Mouse (Mus musculus) lung, embryonic 14.5 days (tissue): ENCODE measurements around the gene Ap3m1. TPM values are rescaled to one million over a fixed set of nuclear protein-coding genes. Genes with fewer than 3 reads are reported as not detected.

Experiments used
- ATAC-seq: fragments of 200-750 bp; cut with Nextera tagmentation; 2 replicates; pipeline ENCODE4 v1.8.0; 2017; ENCODE audit warnings: mild to moderate bottlenecking, moderate TSS enrichment, moderate library complexity; ENCODE audit not compliant: insufficient read depth
- DNase-seq: peaks from one replicate; pipeline ENCODE4 v3.0.0-alpha.2; 2015
- H3K27ac ChIP-seq: fragments of 300-500 bp; sonication (generic); 2 replicates; pipeline ENCODE4 v1.5.1; 2014; ENCODE audit warnings: low read depth, mild to moderate bottlenecking, moderate library complexity
- H3K27me3 ChIP-seq: fragments of 300-500 bp; sonication (generic); 2 replicates; pipeline ENCODE4 v1.6.1; 2014; ENCODE audit warnings: low read length, control low read depth; ENCODE audit not compliant: insufficient read depth
- H3K36me3 ChIP-seq: fragments of 300-500 bp; sonication (generic); 2 replicates; pipeline ENCODE4 v1.6.1; 2014; ENCODE audit warnings: control low read depth; ENCODE audit not compliant: insufficient read depth
- H3K4me1 ChIP-seq: fragments of 300-500 bp; sonication (generic); 2 replicates; pipeline ENCODE4 v1.6.1; 2014; ENCODE audit warnings: antibody characterized with exemption, control low read depth; ENCODE audit not compliant: insufficient read depth
- H3K4me2 ChIP-seq: fragments of 300-500 bp; sonication (generic); 2 replicates; pipeline ENCODE4 v1.6.1; 2014; ENCODE audit warnings: mild to moderate bottlenecking
- H3K4me3 ChIP-seq: fragments of 300-500 bp; sonication (generic); 2 replicates; pipeline ENCODE4 v1.5.1; 2014; ENCODE audit warnings: low read depth, low read length
- H3K9ac ChIP-seq: fragments of 300-500 bp; sonication (generic); 2 replicates; pipeline ENCODE4 v1.6.1; 2014
- H3K9me3 ChIP-seq: fragments of 300-500 bp; sonication (generic); 2 replicates; pipeline ENCODE4 v1.6.1; 2016; ENCODE audit warnings: low read depth, low read length, control low read depth
- CTCF ChIP-seq: IDR thresholded peaks from 2 replicates; pipeline ENCODE4 v1.5.1; 2016; ENCODE audit warnings: antibody characterized with exemption, low read depth
- WGBS: fragments of 180-500 bp; shearing (Covaris S2); extraction: QIAGEN DNeasy Blood & Tissue Kit; methylation state at CpG from one replicate; pipeline ENCODE4 v1.1.7; 2014; 5-methylcytosine and 5-hydroxymethylcytosine counted together
- polyA plus RNA-seq: library from polyadenylated mRNA; unstranded; fragments of >200 nt; fragmentation: Nextera tagmentation; extraction: Ambion mirVana; gene quantifications from 2 replicates; pipeline ENCODE4 v1.2.1, GENCODE M21; 2014

Gene Ap3m1
- polyA plus RNA-seq, 1 experiment from 2014 or later = 86.9 TPM

DNA sequence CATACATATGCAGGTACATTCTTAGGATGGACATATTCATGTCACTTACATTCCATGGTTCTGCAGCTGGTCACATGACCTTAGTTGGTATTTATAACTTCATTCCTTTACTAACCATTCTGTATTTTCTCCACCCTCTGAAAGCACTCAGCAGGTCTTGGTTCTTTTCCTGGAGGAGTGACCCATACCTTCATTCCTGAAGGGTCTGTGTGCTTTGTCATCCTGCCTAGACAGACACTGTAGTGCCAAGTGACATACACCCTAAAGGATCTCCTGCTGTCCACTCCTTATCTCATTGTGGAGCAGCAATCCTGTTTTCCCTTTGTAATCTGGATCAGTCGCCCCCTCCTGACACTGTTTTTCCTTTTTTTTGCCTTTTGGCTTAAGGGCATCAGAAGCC, 30.5 kb upstream of the Ap3m1 start:
- DNase-seq = no peak
- H3K27ac ChIP-seq = no peak overlapping the region
- no peak overlapping the region for H3K9ac ChIP-seq
- H3K4me1 ChIP-seq = peaks cover 12% of the 10 kb centered on the region
- no peaks in the 10 kb centered on the region for H3K27me3 ChIP-seq
- H3K36me3 ChIP-seq = no peaks in the 10 kb centered on the region
- no peaks in the 10 kb centered on the region for H3K9me3 ChIP-seq
- no peak overlapping the region for H3K4me2 ChIP-seq
- WGBS = 58% methylated on average over 1 of the region's 1 CpGs
- H3K4me3 ChIP-seq = no peak overlapping the region
- no peak for TF ChIP-seq CTCF
- ATAC-seq = no peak

GRCm38 (mm10) chr14:21078511-21078910, 26.2 kb upstream of the Ap3m1 start:
- no peak overlapping the region for H3K27ac ChIP-seq
- DNase-seq (no peak), ATAC-seq (no peak)
- no peak overlapping the region for H3K4me2 ChIP-seq
- H3K27me3 ChIP-seq = no peaks in the 10 kb centered on the region
- H3K36me3 ChIP-seq = no peaks in the 10 kb centered on the region
- peaks cover 23% of the 10 kb centered on the region for H3K4me1 ChIP-seq
- H3K9ac ChIP-seq = no peak overlapping the region
- H3K9me3 ChIP-seq = no peaks in the 10 kb centered on the region
- H3K4me3 ChIP-seq = no peak overlapping the region
- no peak for TF ChIP-seq CTCF

DNA sequence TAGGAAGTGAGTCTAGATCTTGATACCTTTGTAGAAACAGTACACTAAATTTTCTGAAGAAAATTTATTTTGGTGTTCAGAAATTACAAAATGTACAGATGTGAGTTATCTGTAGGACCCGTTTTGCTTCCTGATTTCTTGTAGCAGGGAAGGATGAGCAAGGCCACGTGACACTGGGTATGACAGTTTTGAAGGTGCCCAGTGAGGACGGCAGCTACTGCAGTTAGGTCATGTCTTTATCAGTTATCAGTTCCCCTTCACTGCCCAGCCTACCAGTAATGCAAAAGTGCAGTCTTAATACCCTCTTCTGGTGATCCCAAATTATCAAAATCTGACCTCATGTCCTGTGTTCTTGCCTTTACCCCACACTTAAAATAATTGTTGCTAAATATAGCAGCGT, 25.6 kb upstream of the Ap3m1 start:
- no peak for TF ChIP-seq CTCF
- Histone ChIP-seq H3K9me3 (no peaks in the 10 kb centered on the region), H3K27ac (no peak overlapping the region), H3K9ac (no peak overlapping the region), H3K4me3 (no peak overlapping the region), H3K36me3 (no peaks in the 10 kb centered on the region), H3K4me1 (peaks cover 23% of the 10 kb centered on the region), H3K4me2 (no peak overlapping the region), H3K27me3 (no peaks in the 10 kb centered on the region)
- ATAC-seq (no peak), DNase-seq (no peak)
- 64% methylated on average over 4 of the region's 4 CpGs for WGBS

- no peaks in the 10 kb centered on the region for H3K36me3 ChIP-seq
- H3K4me3 ChIP-seq = peak overlapping the region; percentile 60
- H3K9ac ChIP-seq = peak overlapping the region; percentile 64
- H3K4me1 ChIP-seq = peaks cover 20% of the 10 kb centered on the region; the same call in 1 of the 2 replicates
- H3K9me3 ChIP-seq = no peaks in the 10 kb centered on the region
- no peaks in the 10 kb centered on the region for H3K27me3 ChIP-seq
- DNase-seq (no peak), ATAC-seq (peak; percentile 22; the same call in 1 of the 2 replicates)
- no peak overlapping the region for H3K27ac ChIP-seq
- peak overlapping the region; percentile 83 for H3K4me2 ChIP-seq
- TF ChIP-seq CTCF = no peak
- 32% methylated on average over 7 of the region's 7 CpGs for WGBS
Measured at GRCm38 (mm10) chr14:21076501-21077194, 24.3 kb upstream of the Ap3m1 start.

DNA sequence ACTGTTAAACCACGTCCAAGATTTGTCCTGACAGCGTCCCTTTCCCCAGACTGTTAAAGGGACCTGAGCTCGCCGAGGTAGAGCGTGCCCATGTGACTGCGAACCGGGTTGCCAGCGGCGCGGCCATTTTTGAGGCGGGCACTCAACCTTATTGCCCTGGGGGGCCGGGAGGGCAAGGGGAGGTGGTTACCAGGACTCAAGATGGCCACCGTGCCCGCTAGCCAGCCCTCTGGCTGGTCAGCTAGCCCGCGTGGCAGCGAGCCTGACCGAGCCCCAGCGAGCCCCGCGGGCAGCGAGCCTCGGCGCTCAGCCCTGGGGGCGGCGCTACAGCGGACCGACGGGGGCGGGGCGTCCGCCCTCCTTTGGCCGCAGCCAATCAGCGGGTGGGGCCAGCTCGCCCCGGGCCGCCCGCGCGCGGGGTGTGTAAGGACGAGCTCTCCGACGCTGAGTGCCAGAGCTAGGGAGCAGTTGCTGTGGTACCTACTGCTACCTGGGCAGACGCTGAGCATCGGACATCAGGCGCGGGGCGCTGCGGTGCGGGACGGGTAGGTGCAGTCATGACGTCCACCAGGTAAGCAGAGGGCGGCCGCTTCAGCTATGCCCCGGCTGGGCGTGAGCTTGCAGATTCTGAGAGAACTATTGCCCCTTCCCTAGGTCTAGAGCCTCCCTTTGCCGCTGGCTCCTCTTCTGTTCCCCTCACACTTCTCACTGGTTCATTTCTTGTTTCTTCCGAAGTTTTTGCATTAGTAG, 23.6 kb upstream of the Ap3m1 start:
- DNase-seq = peak; percentile 96
- peak overlapping the region; percentile 64 for H3K9ac ChIP-seq
- peak overlapping the region; percentile 89 for H3K27ac ChIP-seq
- no peaks in the 10 kb centered on the region for H3K9me3 ChIP-seq
- peak overlapping the region; percentile 60 for H3K4me3 ChIP-seq
- no peak for TF ChIP-seq CTCF
- ATAC-seq = peak; percentile 98
- H3K4me1 ChIP-seq = peaks cover 20% of the 10 kb centered on the region; the same call in 1 of the 2 replicates
- no peaks in the 10 kb centered on the region for H3K27me3 ChIP-seq
- WGBS = under 1% methylated on average over 59 of the region's 59 CpGs
- peak overlapping the region; percentile 83 for H3K4me2 ChIP-seq
- H3K36me3 ChIP-seq = no peaks in the 10 kb centered on the region

GRCm38 (mm10) chr14:21074398-21075320, 22.4 kb upstream of the Ap3m1 start:
- Histone ChIP-seq H3K4me3 (peak overlapping the region; percentile 60), H3K4me1 (peaks cover 20% of the 10 kb centered on the region; the same call in 1 of the 2 replicates), H3K27me3 (no peaks in the 10 kb centered on the region), H3K9ac (peak overlapping the region; percentile 64; the same call in 1 of the 2 replicates), H3K27ac (peak overlapping the region; percentile 89), H3K36me3 (no peaks in the 10 kb centered on the region), H3K9me3 (no peaks in the 10 kb centered on the region), H3K4me2 (peak overlapping the region; percentile 83)
- 0 out of 2 replicates have a peak, but pooled peaks have one; percentile 21 for ATAC-seq
- peak; percentile 54 for DNase-seq
- TF ChIP-seq CTCF = no peak
- 19% methylated on average over 11 of the region's 11 CpGs for WGBS
